Mouse (Mus musculus) cerebral cortex, adult 2 months (tissue): Measurements from ENCODE around the gene Ak2.

Experiments used
- whole genome bisulfite sequencing: fragments of 180-500 bp; shearing (Covaris S2); methylation state at CpG from one replicate; pipeline ENCODE4 v1.1.7; 2018; 5-methylcytosine and 5-hydroxymethylcytosine counted together

Ak2 gene

GRCm38 (mm10) chr4:129009521-129009920 is 17.8 kb downstream of the Ak2 start:
- WGBS: 90% methylated on average over 5 of the region's 5 CpGs

- WGBS: 42% methylated on average over 15 of the region's 15 CpGs
Observed at GRCm38 (mm10) chr4:129011604-129012121, 19.9 kb downstream of the Ak2 start.

- 77% methylated on average over 10 of the region's 10 CpGs for WGBS
Observed at GRCm38 (mm10) chr4:129013151-129013864, 21.6 kb downstream of the Ak2 start.

- 39% methylated on average over 4 of the region's 4 CpGs for WGBS
Observed at GRCm38 (mm10) chr4:129016329-129016728, 24.6 kb downstream of the Ak2 start.

GRCm38 (mm10) chr4:129017150-129017549 is 25.4 kb downstream of the Ak2 start:
- 72% methylated on average over 10 of the region's 10 CpGs for WGBS

GRCm38 (mm10) chr4:129018788-129019435 is 27.2 kb downstream of the Ak2 start:
- 84% methylated on average over 9 of the region's 9 CpGs for WGBS

- 47% methylated on average over 9 of the region's 9 CpGs for WGBS
Observed at GRCm38 (mm10) chr4:129019788-129020187, 28.0 kb downstream of the Ak2 start.

GRCm38 (mm10) chr4:129020454-129020853 is 28.7 kb downstream of the Ak2 start:
- 48% methylated on average over 6 of the region's 6 CpGs for WGBS

GRCm38 (mm10) chr4:129021426-129021825 is 29.7 kb downstream of the Ak2 start:
- 81% methylated on average over 3 of the region's 3 CpGs for WGBS

- 87% methylated on average over 4 of the region's 4 CpGs for WGBS
Observed at GRCm38 (mm10) chr4:129021886-129022285, 30.1 kb downstream of the Ak2 start.

GRCm38 (mm10) chr4:129023884-129024283 is 32.1 kb downstream of the Ak2 start:
- 89% methylated on average over 6 of the region's 6 CpGs for WGBS

- 69% methylated on average over 6 of the region's 6 CpGs for WGBS
Observed at GRCm38 (mm10) chr4:129024775-129025174, 33.0 kb downstream of the Ak2 start.

- 96% methylated on average over 3 of the region's 3 CpGs for WGBS
Observed at GRCm38 (mm10) chr4:129025707-129026106, 33.9 kb downstream of the Ak2 start.

GRCm38 (mm10) chr4:129030746-129031145 is 39.0 kb downstream of the Ak2 start:
- WGBS: 90% methylated on average over 4 of the region's 4 CpGs

- 92% methylated on average over 8 of the region's 8 CpGs for WGBS
Observed at GRCm38 (mm10) chr4:129031408-129031965, 39.7 kb downstream of the Ak2 start.

- WGBS: 80% methylated on average over 11 of the region's 11 CpGs
Observed at GRCm38 (mm10) chr4:129032133-129032962, 40.6 kb downstream of the Ak2 start.

GRCm38 (mm10) chr4:129032963-129033951 is 41.5 kb downstream of the Ak2 start:
- WGBS: 25% methylated on average over 17 of the region's 17 CpGs

- 96% methylated on average over 3 of the region's 3 CpGs for WGBS
Observed at GRCm38 (mm10) chr4:129034224-129034623, 42.5 kb downstream of the Ak2 start.

GRCm38 (mm10) chr4:129034706-129035660 is 43.2 kb downstream of the Ak2 start:
- 48% methylated on average over 13 of the region's 13 CpGs for WGBS
